Mouse (Mus musculus): ENCODE measurements around the gene Apoc2.

DNA sequence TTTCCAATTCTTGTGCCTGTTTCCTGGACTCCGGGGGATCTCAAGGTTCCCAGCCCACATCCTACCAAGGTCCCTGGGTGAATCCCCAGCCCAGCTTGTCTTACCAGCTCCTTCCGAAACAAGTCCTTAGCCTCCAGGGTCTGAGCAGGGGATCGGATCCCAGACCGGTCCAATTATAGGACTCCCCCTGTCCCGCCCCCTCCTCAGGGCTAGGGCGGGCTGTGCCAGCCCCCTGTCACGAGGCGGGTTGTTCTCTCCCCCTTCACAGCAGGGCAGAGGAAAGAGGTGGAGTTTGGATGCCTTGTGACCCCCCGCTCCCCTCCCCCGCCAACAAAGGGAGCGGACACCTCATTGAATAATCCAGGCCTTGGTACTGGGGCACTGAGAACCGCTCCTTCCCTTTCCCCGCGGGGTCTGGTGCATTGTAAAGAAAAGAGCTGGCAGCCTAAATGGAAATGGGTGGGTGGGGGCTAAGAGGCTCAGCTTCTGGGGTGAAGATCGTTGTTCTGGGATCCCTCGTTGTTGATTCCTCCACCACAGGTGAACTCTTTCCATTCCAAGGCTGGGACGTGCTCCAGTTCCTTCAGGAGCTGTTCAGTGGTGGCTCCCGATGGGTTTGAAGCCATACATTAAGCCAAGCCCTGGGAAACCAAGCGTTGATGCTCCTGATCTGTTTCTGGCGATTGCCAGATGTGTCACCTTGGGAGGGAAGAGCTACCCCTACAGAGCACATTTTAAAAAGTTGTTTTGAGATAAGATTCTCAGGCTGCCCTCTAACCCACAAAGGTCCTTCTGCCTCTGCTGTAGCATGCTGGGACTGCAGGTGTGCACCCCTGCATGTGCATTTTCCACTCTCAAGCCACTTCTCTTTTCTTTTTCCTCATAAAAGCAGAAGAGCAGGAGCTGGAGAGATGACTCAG lies 21.4 kb upstream of the Apoc2 start, which contains the start of gene Apoe:
- peak; percentile 26; the same call in 1 of the 2 replicates for TF ChIP-seq CTCF (IDR thresholded peaks at IDR 0.05; ENCODE audit: low read depth)
- no peak for TF ChIP-seq EP300 (optimal IDR thresholded peaks at IDR 0.05)

All from stomach, postnatal 0 days (tissue).